Mouse (Mus musculus) ES-E14 (cell line): ENCODE measurements around the gene Edaradd. TPM values are rescaled to one million over a fixed set of nuclear protein-coding genes. Genes with fewer than 3 reads are reported as not detected.

Experiments
- DNase-seq: peaks from one replicate; pipeline ENCODE4 v3.0.0-alpha.2; 2013; ENCODE audit warnings: low read depth, low spot score
- H3K27ac ChIP-seq: 2 replicates; pipeline ENCODE4 v1.5.1; 2012; ENCODE audit warnings: low read depth, mild to moderate bottlenecking, low read length, moderate library complexity, mixed read lengths; ENCODE audit not compliant: poor library complexity, insufficient read depth, severe bottlenecking
- H3K36me3 ChIP-seq: 2 replicates; pipeline ENCODE4 v1.6.1; 2012; ENCODE audit warnings: mild to moderate bottlenecking, low read length, moderate library complexity, mixed read lengths; ENCODE audit not compliant: control insufficient read depth, poor library complexity, insufficient read depth, severe bottlenecking
- H3K4me1 ChIP-seq, 2 experiments: fragments of 150-350 bp in 1 of 2; sonication (generic) in 1 of 2; 2 replicates each; pipeline ENCODE4 v1.6.1; 2012; ENCODE audit warnings: low read length in 2 of 2, mild to moderate bottlenecking in 1 of 2, mixed read lengths in 1 of 2; ENCODE audit not compliant: control insufficient read depth in 2 of 2, insufficient read depth in 2 of 2, poor library complexity in 1 of 2
- H3K4me3 ChIP-seq, 2 experiments: fragments of 150-350 bp in 1 of 2; sonication (generic) in 1 of 2; 2 replicates each; pipeline ENCODE4 v1.5.1; 2012; ENCODE audit warnings: low read length in 2 of 2, low read depth in 1 of 2, mild to moderate bottlenecking in 1 of 2, mixed read lengths in 1 of 2; ENCODE audit not compliant: insufficient read depth in 1 of 2, poor library complexity in 1 of 2, severe bottlenecking in 1 of 2
- H3K9ac ChIP-seq: 2 replicates; pipeline ENCODE4 v1.6.1; 2012; ENCODE audit warnings: low read depth, mild to moderate bottlenecking, low read length, mixed read lengths; ENCODE audit not compliant: poor library complexity, insufficient read depth, severe bottlenecking
- H3K9me3 ChIP-seq: fragments of 150-350 bp; sonication (generic); 2 replicates; pipeline ENCODE4 v1.6.1; 2012; ENCODE audit warnings: low read depth, mild to moderate bottlenecking, low read length; ENCODE audit not compliant: control insufficient read depth, insufficient read depth
- CHD2 ChIP-seq: IDR thresholded peaks from 2 replicates; pipeline ENCODE4 v1.6.1; 2014; ENCODE audit warnings: mild to moderate bottlenecking, low read depth, low read length, inconsistent platforms
- HCFC1 ChIP-seq: IDR thresholded peaks from 2 replicates; pipeline ENCODE4 v1.6.1; 2012; ENCODE audit warnings: low read length, inconsistent platforms, borderline replicate concordance; ENCODE audit not compliant: insufficient read depth
- MAFK ChIP-seq: IDR thresholded peaks from 2 replicates; pipeline ENCODE4 v1.6.1; 2014; ENCODE audit warnings: mild to moderate bottlenecking, low read depth, low read length, inconsistent platforms; ENCODE audit not compliant: insufficient read depth
- ZC3H11A ChIP-seq: IDR thresholded peaks from 2 replicates; pipeline ENCODE4 v1.6.1; 2012; ENCODE audit warnings: low read depth, mild to moderate bottlenecking, inconsistent platforms, low read length, borderline replicate concordance
- ZNF384 ChIP-seq: IDR thresholded peaks from 2 replicates; pipeline ENCODE4 v1.6.1; 2012; ENCODE audit warnings: low read depth, low read length, inconsistent platforms
- in situ Hi-C, 2 experiments: fragments of 600-800 bp; cut with MboI; formaldehyde crosslinking; loops; one replicate each; pipeline ENCODE4 v1.15.1; 2025; ENCODE audit warnings: low sequenced_read_pairs in 2 of 2, inconsistent platforms in 1 of 2; ENCODE audit not compliant: unreplicated experiment in 2 of 2
- total RNA-seq: library from RNA; depleted of rRNA; stranded (reverse); fragments of 300-350 nt; gene quantifications from 2 replicates; pipeline ENCODE4 v1.2.3, GENCODE M21; 2012

Edaradd gene
- total RNA-seq, 1 experiment = 0.31 TPM

GRCm38 (mm10) chr13:12492515-12492914 is 27.7 kb downstream of the Edaradd start:
- Histone ChIP-seq H3K36me3 (no peaks in the 10 kb centered on the region), H3K9ac (no peak overlapping the region), H3K9me3 (no peaks in the 10 kb centered on the region), H3K4me1 (no peaks in the 10 kb centered on the region), H3K27ac (no peak overlapping the region), H3K4me3 (no peak overlapping the region)
- DNase-seq = no peak
- in situ Hi-C loops = no loop called here
- TF ChIP-seq ZNF384 (no peak), HCFC1 (no peak), ZC3H11A (no peak), CHD2 (no peak), MAFK (no peak)

DNA sequence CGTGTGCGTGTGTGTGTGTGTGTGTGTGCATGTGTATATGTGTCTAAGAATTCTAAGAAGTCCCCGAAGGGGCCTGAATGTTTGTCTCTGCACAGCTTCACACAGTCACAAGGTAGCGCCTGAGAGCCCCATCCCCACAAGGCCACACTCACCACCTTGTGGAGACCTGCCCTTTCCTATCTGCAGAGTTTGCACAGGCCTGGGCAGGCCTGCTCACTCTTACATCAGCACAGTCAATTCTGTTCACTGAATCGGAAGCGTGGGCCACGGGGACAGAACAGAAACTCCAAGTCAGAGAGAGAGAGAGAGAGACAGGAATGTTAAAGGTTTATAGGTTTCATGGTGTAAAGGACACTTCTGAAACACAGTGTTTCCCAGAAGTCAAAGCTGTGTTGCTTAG is 34.6 kb downstream of the Edaradd start:
- H3K27ac ChIP-seq = no peak overlapping the region
- no peaks in the 10 kb centered on the region for H3K4me1 ChIP-seq
- H3K36me3 ChIP-seq = no peaks in the 10 kb centered on the region
- H3K9ac ChIP-seq = no peak overlapping the region
- in situ Hi-C loops = no loop called here
- DNase-seq = no peak
- H3K9me3 ChIP-seq = no peaks in the 10 kb centered on the region
- TF ChIP-seq CHD2 (no peak), ZC3H11A (no peak), HCFC1 (no peak), MAFK (no peak), ZNF384 (no peak)
- no peak overlapping the region for H3K4me3 ChIP-seq

DNA sequence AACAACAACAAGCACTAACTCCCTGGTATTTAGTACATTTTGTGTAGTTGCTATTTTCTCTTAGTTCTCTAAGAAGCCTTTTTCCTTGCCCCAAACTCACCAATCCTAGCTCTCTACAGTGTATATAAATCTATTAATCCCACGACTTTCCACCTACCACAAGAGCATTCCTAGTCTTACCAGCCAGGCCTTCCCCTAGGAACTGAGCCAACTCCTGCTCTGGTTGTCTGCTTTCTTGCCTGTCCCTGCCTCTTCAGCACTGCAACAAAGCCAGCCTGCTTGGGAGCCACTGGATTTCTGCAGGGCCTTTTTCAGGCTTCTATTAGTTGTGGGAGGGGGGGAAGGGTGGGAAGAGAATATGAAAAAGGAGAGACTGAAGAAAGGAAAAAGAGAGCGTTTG is 35.0 kb downstream of the Edaradd start:
- in situ Hi-C loops = no loop called here
- Histone ChIP-seq H3K36me3 (no peaks in the 10 kb centered on the region), H3K9me3 (no peaks in the 10 kb centered on the region), H3K4me3 (no peak overlapping the region), H3K9ac (no peak overlapping the region), H3K4me1 (no peaks in the 10 kb centered on the region), H3K27ac (no peak overlapping the region)
- no peak for TF ChIP-seq ZC3H11A
- no peak for TF ChIP-seq HCFC1
- TF ChIP-seq ZNF384 = no peak
- TF ChIP-seq MAFK = no peak
- TF ChIP-seq CHD2 = no peak
- DNase-seq = no peak

GRCm38 (mm10) chr13:12479802-12480201 is 40.4 kb downstream of the Edaradd start:
- TF ChIP-seq ZNF384 (no peak), CHD2 (no peak), MAFK (no peak), HCFC1 (no peak), ZC3H11A (no peak)
- Histone ChIP-seq H3K4me1 (0 out of 4 replicates have a peak, but pooled peaks cover 0 to 5% of the 10 kb centered on the region in 2 experiments), H3K9ac (no peak overlapping the region), H3K36me3 (no peaks in the 10 kb centered on the region), H3K27ac (no peak overlapping the region), H3K9me3 (no peaks in the 10 kb centered on the region), H3K4me3 (no peak overlapping the region)
- DNase-seq = no peak
- in situ Hi-C loops = no loop called here

- H3K9ac ChIP-seq = no peak overlapping the region
- no peaks in the 10 kb centered on the region for H3K36me3 ChIP-seq
- no peak for TF ChIP-seq CHD2
- TF ChIP-seq MAFK = 0 out of 2 replicates have a peak, but pooled peaks have one; percentile 42
- no peak for TF ChIP-seq HCFC1
- no peak for TF ChIP-seq ZNF384
- TF ChIP-seq ZC3H11A = no peak
- peak overlapping the region; percentile 18 to 59; a peak in 3 of 4 replicates for H3K4me3 ChIP-seq
- H3K27ac ChIP-seq = no peak overlapping the region
- 0 out of 4 replicates have a peak, but pooled peaks cover 0 to 5% of the 10 kb centered on the region in 2 experiments for H3K4me1 ChIP-seq
- in situ Hi-C loops = no loop called here
- no peak for DNase-seq
- no peaks in the 10 kb centered on the region for H3K9me3 ChIP-seq
These were observed 41.9 kb downstream of the Edaradd start for GRCm38 (mm10) chr13:12478301-12478700.
